Mouse (Mus musculus) left cerebral cortex, adult 9 months (tissue): Measurements from ENCODE around the gene Sp110.
"Not testable (repeated sequence)": the region's sequence is repeated elsewhere in the genome, so short reads cannot be mapped to it uniquely, and the experiment has no call there.

Experiments used
- DNase-seq, 2 experiments: peaks; one replicate each; pipeline ENCODE4 v3.0.0; 2022; ENCODE audit warnings: low spot score in 2 of 2

Gene Sp110

GRCm38 (mm10) chr1:85546442-85546841, 52.2 kb downstream of the Sp110 start:
- DNase-seq: not testable (repeated sequence)

- DNase-seq: not testable (repeated sequence)
Measured at GRCm38 (mm10) chr1:85543818-85544217, 54.8 kb downstream of the Sp110 start.

- not testable (repeated sequence) for DNase-seq
Measured at GRCm38 (mm10) chr1:85528451-85529110, 70.0 kb downstream of the Sp110 start.
